Mouse (Mus musculus): Measurements from ENCODE around the gene Glp2r. TPM values are rescaled to one million over a fixed set of nuclear protein-coding genes. Genes with fewer than 3 reads are reported as not detected.

Glp2r gene
- polyA plus RNA-seq, 1 experiment from 2014 or later, result 0.03 TPM

DNA sequence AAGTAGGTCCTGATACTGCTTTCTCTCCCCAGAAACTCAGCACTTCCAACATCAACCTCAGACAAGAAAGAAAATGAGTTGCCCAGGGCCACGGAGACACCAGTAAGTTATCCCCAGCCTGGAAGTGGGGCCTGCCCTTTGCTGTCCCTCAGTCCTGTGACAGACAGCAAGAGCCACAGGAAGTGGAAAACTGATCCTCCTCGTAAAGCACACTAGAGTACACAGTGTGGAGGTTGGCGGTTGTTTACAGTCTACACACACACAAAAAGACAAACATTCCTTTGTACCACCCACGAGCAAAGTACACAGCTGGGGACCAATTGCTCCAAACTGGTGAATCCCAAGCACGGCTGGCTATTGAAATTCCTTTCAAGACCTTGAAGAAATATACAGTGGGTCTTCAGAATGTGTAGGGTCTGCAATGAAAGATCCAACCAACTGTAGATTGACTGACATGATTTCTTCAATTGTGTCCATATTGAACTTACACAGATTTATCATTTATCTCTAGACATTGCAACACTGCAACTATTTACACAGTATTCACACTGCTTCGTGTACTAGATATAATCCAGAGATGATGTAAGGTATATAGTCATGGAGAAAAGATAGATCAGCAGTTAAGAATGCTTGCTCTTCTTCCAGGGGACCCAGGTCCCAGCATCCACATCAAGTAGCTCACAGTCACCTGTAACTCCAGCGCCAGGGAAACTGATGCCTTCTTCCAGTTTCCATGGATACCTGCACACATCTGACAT is 48.4 kb downstream of the Glp2r start:
- no peak for ATAC-seq (replicated peaks; ENCODE audit: insufficient number of reproducible peaks, low FRiP score, low TSS enrichment)
- WGBS (ENCODE audit: insufficient replicate concordance), result 59% methylated on average over 7 of the region's 7 CpGs

DNA sequence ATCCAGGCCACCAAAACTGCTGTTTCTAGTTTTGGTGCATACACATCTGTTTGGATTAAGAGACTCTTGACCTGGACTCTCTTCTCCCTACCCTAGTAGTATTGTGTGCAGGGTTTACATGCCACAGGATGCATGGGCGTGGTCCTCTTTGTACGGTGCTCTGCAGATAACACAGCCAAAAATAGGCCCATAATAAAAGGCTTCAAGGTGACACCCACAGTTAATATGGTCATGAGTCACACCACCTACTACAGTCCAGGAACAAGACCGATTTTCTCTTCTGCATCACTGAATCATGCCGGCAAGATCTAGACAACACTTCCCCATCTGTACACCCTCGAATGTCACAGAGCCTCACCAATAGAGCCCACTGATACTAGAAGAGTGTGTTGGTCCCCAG is 49.5 kb downstream of the Glp2r start:
- WGBS (ENCODE audit: insufficient replicate concordance), result 74% methylated on average over 5 of the region's 5 CpGs
- Histone ChIP-seq H3K4me2 (no peak overlapping the region), H3K9ac (ENCODE audit: low read depth, low read length) (no peak overlapping the region), H3K4me3 (ENCODE audit: low read depth, low read length) (no peak overlapping the region), H3K4me1 (ENCODE audit: control insufficient read depth, insufficient read depth, low read length) (0 out of 2 replicates have a peak, but pooled peaks cover 3% of the 10 kb centered on the region), H3K27me3 (ENCODE audit: control insufficient read depth, insufficient read depth, low read length) (no peaks in the 10 kb centered on the region), H3K36me3 (ENCODE audit: control insufficient read depth, insufficient read depth, low read length) (no peaks in the 10 kb centered on the region), H3K27ac (ENCODE audit: low read depth, low read length) (no peak overlapping the region), H3K9me3 (replicated peaks; ENCODE audit: control insufficient read depth, low read length) (no peaks in the 10 kb centered on the region)
- ATAC-seq (replicated peaks; ENCODE audit: insufficient number of reproducible peaks, low FRiP score, low TSS enrichment), result no peak

More for the DNA sequence above, 48.4 kb downstream of the Glp2r start:
- H3K27me3 ChIP-seq (ENCODE audit: control insufficient read depth, insufficient read depth, low read length), result no peaks in the 10 kb centered on the region
- no peaks in the 10 kb centered on the region for H3K36me3 ChIP-seq (ENCODE audit: control insufficient read depth, insufficient read depth, low read length)
- H3K27ac ChIP-seq (ENCODE audit: low read depth, low read length), result no peak overlapping the region
- no peaks in the 10 kb centered on the region for H3K9me3 ChIP-seq (replicated peaks; ENCODE audit: control insufficient read depth, low read length)
- H3K9ac ChIP-seq (ENCODE audit: low read depth, low read length), result no peak overlapping the region
- no peak overlapping the region for H3K4me2 ChIP-seq
- 0 out of 2 replicates have a peak, but pooled peaks cover 3% of the 10 kb centered on the region for H3K4me1 ChIP-seq (ENCODE audit: control insufficient read depth, insufficient read depth, low read length)
- H3K4me3 ChIP-seq (ENCODE audit: low read depth, low read length), result no peak overlapping the region

DNA sequence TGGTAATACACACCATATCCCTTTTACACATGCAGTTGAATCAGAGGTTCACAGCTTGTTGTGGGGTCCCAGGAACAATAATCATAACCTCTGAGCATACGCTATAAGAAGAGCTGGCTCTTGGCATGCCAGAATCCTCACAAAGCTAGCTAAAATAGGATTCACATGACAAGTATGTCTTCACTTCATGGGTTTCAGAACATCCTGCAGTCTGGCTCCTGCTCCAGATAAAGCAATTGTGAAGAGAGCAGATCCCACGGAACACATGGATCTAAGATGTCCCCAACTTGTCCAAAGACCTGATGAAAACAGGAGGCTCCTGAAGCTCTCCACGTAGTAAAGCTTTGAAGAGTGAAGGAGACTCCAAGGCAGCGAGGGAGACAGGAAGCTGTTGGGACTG is 55.6 kb downstream of the Glp2r start:
- no peaks in the 10 kb centered on the region for H3K9me3 ChIP-seq (replicated peaks; ENCODE audit: control insufficient read depth, low read length)
- H3K27me3 ChIP-seq (ENCODE audit: control insufficient read depth, insufficient read depth, low read length), result no peaks in the 10 kb centered on the region
- no peak overlapping the region for H3K4me3 ChIP-seq (ENCODE audit: low read depth, low read length)
- H3K4me2 ChIP-seq, result no peak overlapping the region
- no peak overlapping the region for H3K9ac ChIP-seq (ENCODE audit: low read depth, low read length)
- no peaks in the 10 kb centered on the region for H3K4me1 ChIP-seq (ENCODE audit: control insufficient read depth, insufficient read depth, low read length)
- H3K36me3 ChIP-seq (ENCODE audit: control insufficient read depth, insufficient read depth, low read length), result no peaks in the 10 kb centered on the region
- no peak for ATAC-seq (replicated peaks; ENCODE audit: insufficient number of reproducible peaks, low FRiP score, low TSS enrichment)
- H3K27ac ChIP-seq (ENCODE audit: low read depth, low read length), result no peak overlapping the region
- 76% methylated on average over 4 of the region's 4 CpGs for WGBS (ENCODE audit: insufficient replicate concordance)

DNA sequence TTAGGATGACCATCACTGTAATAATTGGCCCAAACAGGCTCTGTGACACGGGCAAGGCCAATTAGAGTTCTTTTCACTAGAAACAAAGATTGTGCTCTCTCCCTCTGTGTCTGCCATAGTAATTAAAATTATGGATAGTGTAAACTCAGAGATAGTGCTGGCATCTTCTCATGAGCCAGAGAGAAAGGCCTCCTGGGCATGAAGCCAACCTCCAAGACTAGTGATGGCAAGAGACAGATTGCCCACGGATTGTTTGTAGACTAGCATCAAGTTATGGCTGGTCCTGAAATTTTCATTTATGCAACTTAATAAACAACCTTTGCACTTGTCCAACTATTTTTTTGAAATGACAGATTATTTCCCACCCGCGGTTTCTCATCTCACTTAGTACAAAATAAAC is 58.0 kb downstream of the Glp2r start:
- 81% methylated on average over 4 of the region's 4 CpGs for WGBS (ENCODE audit: insufficient replicate concordance)
- no peaks in the 10 kb centered on the region for H3K9me3 ChIP-seq (replicated peaks; ENCODE audit: control insufficient read depth, low read length)
- H3K9ac ChIP-seq (ENCODE audit: low read depth, low read length), result no peak overlapping the region
- H3K4me2 ChIP-seq, result no peak overlapping the region
- H3K27me3 ChIP-seq (ENCODE audit: control insufficient read depth, insufficient read depth, low read length), result no peaks in the 10 kb centered on the region
- H3K4me1 ChIP-seq (ENCODE audit: control insufficient read depth, insufficient read depth, low read length), result no peaks in the 10 kb centered on the region
- H3K27ac ChIP-seq (ENCODE audit: low read depth, low read length), result no peak overlapping the region
- ATAC-seq (replicated peaks; ENCODE audit: insufficient number of reproducible peaks, low FRiP score, low TSS enrichment), result no peak
- no peak overlapping the region for H3K4me3 ChIP-seq (ENCODE audit: low read depth, low read length)
- H3K36me3 ChIP-seq (ENCODE audit: control insufficient read depth, insufficient read depth, low read length), result no peaks in the 10 kb centered on the region

DNA sequence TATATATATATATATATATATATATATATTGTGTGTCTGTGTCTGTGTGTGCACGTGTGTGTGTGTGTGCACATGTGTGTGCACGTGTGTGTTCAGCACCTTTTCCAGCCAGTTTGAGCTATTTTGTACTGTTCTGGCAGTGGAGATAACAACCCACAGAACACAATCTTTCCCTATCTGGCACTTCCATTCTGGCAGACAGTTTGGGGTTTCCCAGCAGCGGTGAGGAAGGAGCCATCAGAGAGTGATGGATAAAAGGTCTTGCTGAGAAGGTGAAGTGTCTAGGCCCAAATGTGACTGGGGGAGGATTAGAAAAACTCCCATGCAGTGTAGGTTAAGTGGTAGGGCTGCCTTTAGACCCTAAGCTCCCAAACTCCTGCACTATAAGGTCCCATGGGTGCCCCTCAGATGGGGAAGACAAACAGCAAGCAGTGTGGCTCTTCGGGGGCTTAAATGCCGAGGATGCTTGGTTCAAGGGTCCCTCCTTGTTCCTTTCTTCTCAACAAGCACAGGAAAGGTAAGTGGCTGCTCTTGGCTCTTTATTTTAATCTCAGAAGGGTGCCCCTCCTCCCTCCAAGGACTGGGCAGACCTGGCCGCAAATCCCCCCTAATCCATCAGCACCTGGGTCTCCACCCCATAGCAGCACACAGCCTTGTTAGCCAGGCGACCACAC is 76.1 kb downstream of the Glp2r start, which contains the start of gene Rcvrn:
Rcvrn (plus strand) TSS at position 624 of the 674 bp plus-strand sequence.
- Histone ChIP-seq H3K27ac (ENCODE audit: low read depth, low read length) (no peak within 1 kb of the TSS), H3K36me3 (ENCODE audit: control insufficient read depth, insufficient read depth, low read length) (no peaks in the 10 kb centered on the region), H3K4me3 (ENCODE audit: low read depth, low read length) (no peak within 1 kb of the TSS), H3K4me2 (no peak within 1 kb of the TSS), H3K9ac (ENCODE audit: low read depth, low read length) (no peak within 1 kb of the TSS), H3K27me3 (ENCODE audit: control insufficient read depth, insufficient read depth, low read length) (peaks cover 2% of the 10 kb centered on the region; the same call in 1 of the 2 replicates), H3K4me1 (ENCODE audit: control insufficient read depth, insufficient read depth, low read length) (no peaks in the 10 kb centered on the region), H3K9me3 (replicated peaks; ENCODE audit: control insufficient read depth, low read length) (no peaks in the 10 kb centered on the region)
- no peak for ATAC-seq (replicated peaks; ENCODE audit: insufficient number of reproducible peaks, low FRiP score, low TSS enrichment)
- WGBS (ENCODE audit: insufficient replicate concordance), result 53% methylated on average over 7 of the region's 7 CpGs

DNA sequence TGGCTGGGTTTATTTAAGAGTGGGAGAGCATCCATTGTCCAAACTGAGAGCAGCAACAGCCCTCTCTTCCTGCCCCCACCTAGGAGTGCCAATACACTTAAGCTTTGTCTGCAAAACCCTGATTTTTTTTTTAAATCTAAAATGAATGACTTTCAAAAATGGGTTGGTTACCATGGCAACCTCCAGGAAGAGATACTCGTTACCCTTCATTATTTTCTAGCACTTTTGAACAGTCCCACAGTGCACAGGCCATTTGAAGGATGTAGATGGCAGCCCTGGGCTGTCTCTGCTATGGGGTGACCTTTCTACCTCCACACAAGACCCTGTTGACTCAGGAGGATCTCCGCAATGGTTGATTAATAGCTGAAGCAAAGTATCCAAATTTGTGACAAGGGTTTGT is 84.8 kb downstream of the Glp2r start:
- Histone ChIP-seq H3K4me2 (no peak overlapping the region), H3K4me3 (ENCODE audit: low read depth, low read length) (no peak overlapping the region), H3K36me3 (ENCODE audit: control insufficient read depth, insufficient read depth, low read length) (no peaks in the 10 kb centered on the region), H3K27ac (ENCODE audit: low read depth, low read length) (no peak overlapping the region), H3K9ac (ENCODE audit: low read depth, low read length) (no peak overlapping the region), H3K9me3 (replicated peaks; ENCODE audit: control insufficient read depth, low read length) (no peaks in the 10 kb centered on the region), H3K4me1 (ENCODE audit: control insufficient read depth, insufficient read depth, low read length) (no peaks in the 10 kb centered on the region), H3K27me3 (ENCODE audit: control insufficient read depth, insufficient read depth, low read length) (no peaks in the 10 kb centered on the region)
- WGBS (ENCODE audit: insufficient replicate concordance), result 84% methylated on average over 2 of the region's 2 CpGs
- ATAC-seq (replicated peaks; ENCODE audit: insufficient number of reproducible peaks, low FRiP score, low TSS enrichment), result no peak

DNA sequence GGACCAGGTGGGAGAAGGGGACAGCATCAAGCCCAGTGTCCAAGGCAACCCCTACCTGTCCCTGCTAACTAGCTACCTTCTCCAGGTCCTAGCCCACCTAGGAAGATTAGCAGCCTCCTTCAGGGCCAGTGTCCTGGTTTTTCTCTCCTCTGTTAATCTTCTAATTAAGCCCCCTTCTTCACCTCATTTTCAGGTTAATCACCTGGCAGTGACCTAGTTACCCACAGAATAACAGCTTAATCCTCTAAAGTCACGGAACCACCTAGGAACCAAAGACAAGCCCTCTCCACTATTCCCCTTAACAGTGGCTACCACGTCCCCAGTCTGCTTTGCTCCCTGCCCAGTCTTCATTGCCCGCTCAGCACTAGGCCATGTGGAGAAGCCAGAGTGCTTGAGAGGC is 89.1 kb downstream of the Glp2r start:
- Histone ChIP-seq H3K4me2 (no peak overlapping the region), H3K9me3 (replicated peaks; ENCODE audit: control insufficient read depth, low read length) (no peaks in the 10 kb centered on the region), H3K4me1 (ENCODE audit: control insufficient read depth, insufficient read depth, low read length) (no peaks in the 10 kb centered on the region), H3K9ac (ENCODE audit: low read depth, low read length) (no peak overlapping the region), H3K27ac (ENCODE audit: low read depth, low read length) (no peak overlapping the region), H3K36me3 (ENCODE audit: control insufficient read depth, insufficient read depth, low read length) (no peaks in the 10 kb centered on the region), H3K27me3 (ENCODE audit: control insufficient read depth, insufficient read depth, low read length) (no peaks in the 10 kb centered on the region), H3K4me3 (ENCODE audit: low read depth, low read length) (no peak overlapping the region)
- WGBS (ENCODE audit: insufficient replicate concordance), result 70% methylated on average over 3 of the region's 3 CpGs
- ATAC-seq (replicated peaks; ENCODE audit: insufficient number of reproducible peaks, low FRiP score, low TSS enrichment), result no peak

DNA sequence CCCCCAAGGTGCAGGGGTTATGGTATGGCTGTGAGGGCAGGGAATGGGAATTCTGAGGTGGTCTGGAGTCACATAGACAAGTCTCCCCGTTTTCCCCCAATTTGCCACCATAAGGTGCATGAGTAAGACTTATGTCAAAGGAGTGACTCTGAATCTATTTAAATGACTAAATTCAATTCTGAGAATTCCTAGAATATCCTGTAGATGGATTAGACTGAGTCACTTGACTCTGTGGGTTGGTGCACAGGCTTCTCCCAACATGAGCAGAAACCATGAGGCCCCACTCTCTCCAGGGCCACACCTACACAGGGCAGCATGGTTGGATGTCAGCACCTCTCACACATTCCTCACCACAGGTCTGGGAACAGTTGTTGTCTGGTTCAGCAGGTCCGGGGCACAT is 91.0 kb downstream of the Glp2r start:
- 83% methylated on average over 2 of the region's 2 CpGs for WGBS (ENCODE audit: insufficient replicate concordance)
- Histone ChIP-seq H3K4me2 (no peak overlapping the region), H3K9me3 (replicated peaks; ENCODE audit: control insufficient read depth, low read length) (no peaks in the 10 kb centered on the region), H3K4me1 (ENCODE audit: control insufficient read depth, insufficient read depth, low read length) (no peaks in the 10 kb centered on the region), H3K4me3 (ENCODE audit: low read depth, low read length) (no peak overlapping the region), H3K9ac (ENCODE audit: low read depth, low read length) (no peak overlapping the region), H3K27me3 (ENCODE audit: control insufficient read depth, insufficient read depth, low read length) (no peaks in the 10 kb centered on the region), H3K27ac (ENCODE audit: low read depth, low read length) (no peak overlapping the region), H3K36me3 (ENCODE audit: control insufficient read depth, insufficient read depth, low read length) (no peaks in the 10 kb centered on the region)
- no peak for ATAC-seq (replicated peaks; ENCODE audit: insufficient number of reproducible peaks, low FRiP score, low TSS enrichment)

Measured in heart, embryonic 11.5 days (tissue).